Mouse (Mus musculus): ENCODE results near the gene Ric8b.
A peak's percentile ranks its signal among the peaks of the same experiment; 100 is the strongest.

Ric8b gene

DNA sequence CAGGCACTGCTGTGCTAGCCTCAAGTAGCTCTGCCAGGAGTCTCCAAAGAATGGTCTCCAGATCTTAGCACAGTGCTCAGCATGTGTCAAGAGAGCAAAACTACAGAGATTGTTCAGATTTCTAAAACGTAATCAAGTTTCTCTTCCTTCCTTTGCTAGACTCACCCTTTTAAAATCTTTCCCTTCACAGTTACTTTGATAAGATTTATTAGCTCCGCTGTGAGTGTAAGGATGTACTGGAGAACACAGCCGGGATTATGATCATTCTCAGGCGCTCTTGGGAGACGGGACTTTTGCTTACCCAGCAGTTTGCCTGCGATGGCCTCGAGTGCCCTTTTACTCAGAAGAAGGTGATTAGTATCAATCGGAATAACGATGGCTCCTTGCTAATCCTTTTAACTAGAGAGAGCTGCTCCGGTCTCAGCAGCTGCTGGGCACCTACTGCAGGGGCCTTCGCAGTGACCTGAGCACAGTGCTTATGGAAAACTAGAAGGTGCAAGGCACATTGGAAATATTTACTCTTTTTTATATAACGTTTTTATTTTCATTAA lies 43.0 kb downstream of the Ric8b start:
- DNase-seq (ENCODE audit: low read depth, low spot score): peak; percentile 73

GRCm38 (mm10) chr10:84963126-84963525 lies 45.7 kb downstream of the Ric8b start:
- DNase-seq (ENCODE audit: low read depth, low spot score): no peak

GRCm38 (mm10) chr10:84963726-84964125 lies 46.3 kb downstream of the Ric8b start:
- no peak for DNase-seq (ENCODE audit: low read depth, low spot score)

- DNase-seq (ENCODE audit: low read depth, low spot score): no peak
These were observed 49.1 kb downstream of the Ric8b start for GRCm38 (mm10) chr10:84966542-84966941.

- DNase-seq (ENCODE audit: low read depth, low spot score): no peak
These were observed 50.2 kb downstream of the Ric8b start for GRCm38 (mm10) chr10:84967645-84968044.

GRCm38 (mm10) chr10:84968852-84969704 lies 51.7 kb downstream of the Ric8b start:
- DNase-seq (ENCODE audit: low read depth, low spot score): no peak

- no peak for DNase-seq (ENCODE audit: low read depth, low spot score)
These were observed 57.8 kb downstream of the Ric8b start for GRCm38 (mm10) chr10:84975264-84975663.

DNA sequence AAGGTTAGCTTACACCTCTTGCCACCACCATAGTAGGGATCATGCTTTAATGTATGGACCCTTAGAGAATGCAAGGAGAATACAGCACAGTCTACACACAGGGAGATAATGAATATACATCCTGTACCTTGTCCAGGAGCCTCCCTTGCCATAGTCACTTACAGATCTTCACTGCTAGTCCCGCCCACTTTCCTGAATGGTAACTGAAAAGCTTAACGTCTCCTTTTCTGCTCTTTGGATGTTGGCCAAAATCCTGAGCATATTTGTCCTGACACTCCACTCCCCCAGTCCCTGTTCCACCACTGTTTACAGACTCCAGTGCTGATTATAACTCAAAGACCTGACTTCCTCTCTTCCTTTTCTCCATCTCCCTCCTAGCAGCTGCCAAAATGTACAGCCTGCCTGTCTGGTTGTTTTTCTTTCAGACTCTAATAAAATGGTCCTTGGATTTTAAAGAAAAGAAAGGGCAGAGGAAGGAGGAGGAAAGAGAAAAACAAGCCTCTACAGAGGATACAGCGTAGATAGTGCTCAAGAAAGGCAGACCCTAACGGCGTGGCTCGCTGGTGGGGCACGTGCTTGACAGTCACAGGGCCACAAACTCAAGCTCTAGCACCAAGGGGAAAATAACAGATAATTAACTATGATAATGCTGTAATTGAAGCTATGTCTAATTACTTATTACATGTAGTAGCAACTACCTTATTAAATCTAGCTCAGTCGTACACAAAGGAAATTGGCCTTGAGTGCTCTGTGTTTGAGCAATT lies 59.4 kb downstream of the Ric8b start:
- no peak for DNase-seq (ENCODE audit: low read depth, low spot score)

- DNase-seq (ENCODE audit: low read depth, low spot score): no peak
These were observed 62.9 kb downstream of the Ric8b start for GRCm38 (mm10) chr10:84980291-84980690.

- DNase-seq (ENCODE audit: low read depth, low spot score): no peak
These were observed 64.0 kb downstream of the Ric8b start for GRCm38 (mm10) chr10:84981441-84981840.

GRCm38 (mm10) chr10:84982675-84983074 lies 65.3 kb downstream of the Ric8b start:
- DNase-seq (ENCODE audit: low read depth, low spot score): no peak

- DNase-seq (ENCODE audit: low read depth, low spot score): no peak
These were observed 68.5 kb downstream of the Ric8b start for GRCm38 (mm10) chr10:84985956-84986355.

GRCm38 (mm10) chr10:84987666-84988065 lies 70.2 kb downstream of the Ric8b start:
- no peak for DNase-seq (ENCODE audit: low read depth, low spot score)

- DNase-seq (ENCODE audit: low read depth, low spot score): no peak
These were observed 71.2 kb downstream of the Ric8b start for GRCm38 (mm10) chr10:84988650-84989049.

DNA sequence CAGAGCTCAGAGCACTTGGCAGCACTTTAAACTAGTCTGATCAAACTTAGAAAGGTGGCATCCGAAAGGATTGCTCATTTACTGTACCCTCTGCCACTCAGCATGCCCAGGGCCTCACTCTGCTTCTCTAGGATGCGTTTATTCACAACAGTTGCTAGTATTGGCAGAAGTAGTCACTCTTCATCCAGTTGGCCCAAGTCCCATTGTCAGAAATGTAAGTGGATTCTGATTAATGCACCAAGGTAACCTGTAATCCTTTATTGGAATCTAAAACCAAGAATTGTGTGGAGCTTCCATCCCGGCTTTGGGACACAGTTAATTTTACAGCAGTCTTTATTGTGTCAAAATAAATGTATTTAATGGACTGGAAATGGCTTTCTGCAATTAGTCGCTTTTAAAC lies 76.9 kb downstream of the Ric8b start:
- no peak for DNase-seq (ENCODE audit: low read depth, low spot score)

DNA sequence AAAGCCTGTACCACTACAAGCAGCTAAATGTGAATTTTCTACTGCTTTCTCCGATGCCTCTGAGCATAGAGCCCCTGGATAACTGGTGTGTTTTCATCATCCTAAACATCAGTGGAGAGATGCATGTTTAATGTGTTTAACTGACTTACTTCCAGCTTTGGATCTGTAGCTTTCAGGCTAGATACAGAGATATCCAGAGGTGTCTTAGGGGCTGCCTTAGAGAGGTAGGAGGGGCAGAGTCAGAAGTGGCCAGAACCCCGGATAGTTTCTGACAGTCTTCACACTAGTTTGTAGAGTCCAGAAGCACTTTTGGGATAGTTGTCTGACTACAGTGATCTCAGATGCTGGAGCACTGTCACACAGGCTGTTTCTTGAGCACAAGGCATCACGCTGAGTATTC lies 77.6 kb downstream of the Ric8b start:
- DNase-seq (ENCODE audit: low read depth, low spot score): no peak

- DNase-seq (ENCODE audit: low read depth, low spot score): no peak
These were observed 79.0 kb downstream of the Ric8b start for GRCm38 (mm10) chr10:84996366-84996765.

- no peak for DNase-seq (ENCODE audit: low read depth, low spot score)
These were observed 80.3 kb downstream of the Ric8b start for GRCm38 (mm10) chr10:84997571-84998224.

GRCm38 (mm10) chr10:84998225-84998579 lies 80.8 kb downstream of the Ric8b start:
- no peak for DNase-seq (ENCODE audit: low read depth, low spot score)

DNA sequence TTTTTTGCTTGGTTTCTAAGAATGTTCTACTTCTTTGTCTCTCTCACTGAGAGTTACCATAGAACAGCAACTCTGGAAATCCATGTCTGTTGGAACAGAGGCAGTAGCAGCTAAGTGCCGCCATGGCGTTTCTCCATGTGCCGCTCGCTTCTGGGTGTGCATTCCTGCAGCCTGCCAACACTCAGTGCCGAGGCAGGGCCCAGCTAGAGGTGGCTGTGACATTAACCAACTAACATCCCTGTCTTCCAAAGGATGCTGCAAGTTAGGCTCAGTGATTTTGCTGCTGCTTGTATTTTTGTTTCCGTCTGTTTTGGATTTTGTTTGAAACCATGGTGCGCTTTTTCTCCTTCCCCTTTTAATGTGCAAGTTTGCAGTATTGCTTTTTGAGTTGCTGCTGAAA lies 84.5 kb downstream of the Ric8b start:
- no peak for DNase-seq (ENCODE audit: low read depth, low spot score)

DNA sequence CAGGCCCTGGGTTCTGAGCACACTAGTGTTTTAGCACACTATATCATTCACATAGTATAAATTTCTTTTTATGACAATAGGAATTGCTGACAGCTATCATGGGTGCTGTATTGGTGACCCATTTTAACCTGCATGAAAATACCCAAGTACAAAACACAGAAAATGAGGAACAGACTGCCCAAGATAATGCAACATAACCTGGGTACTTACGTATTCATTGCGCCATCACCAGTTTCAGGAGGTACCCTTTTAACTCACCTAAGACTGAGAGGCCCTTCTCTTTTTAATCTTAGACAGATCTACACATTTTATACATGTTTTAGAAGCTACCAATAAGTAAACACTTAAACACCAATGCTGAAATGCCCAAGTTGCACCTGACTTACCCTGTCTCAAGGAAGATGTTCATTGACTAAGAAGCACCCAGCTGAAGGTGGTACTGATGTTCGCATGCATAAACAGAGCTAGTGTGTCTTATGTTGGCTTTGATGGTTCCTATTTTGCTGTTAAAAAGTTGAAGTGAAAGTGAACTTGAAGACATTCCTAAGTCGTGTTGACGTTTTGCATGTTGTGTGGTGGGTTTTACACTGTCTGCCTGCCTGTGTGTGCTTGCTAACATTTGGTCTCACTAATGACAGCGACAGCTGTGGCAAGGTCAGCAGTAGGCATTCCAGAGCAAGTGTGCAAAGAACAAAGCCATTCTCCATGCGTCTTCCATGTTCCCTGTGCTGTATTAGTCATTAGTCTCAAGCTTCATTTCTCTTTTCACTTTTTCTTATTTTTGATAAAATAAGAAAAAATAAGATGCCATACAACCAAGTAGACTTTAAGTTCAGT lies 86.0 kb downstream of the Ric8b start:
- DNase-seq (ENCODE audit: low read depth, low spot score): no peak

All from retina, adult 2 months (tissue).